Mouse (Mus musculus): ENCODE data around the gene Tmx1.

Tmx1 gene

GRCm38 (mm10) chr12:70452726-70453645, at the start of gene Tmx1:
Gene Tmx1 (plus strand): TSS chr12:70453095.
- in situ Hi-C loops (cut with MboI, MseI), result loop anchor here (10.0 kb wide), 1 partner anchor 582 kb away; no protein-coding TSS in a partner anchor

- in situ Hi-C loops (cut with MboI, MseI), result no loop called here
Observed at GRCm38 (mm10) chr12:70404327-70404726, 48.6 kb upstream of the Tmx1 start.

GRCm38 (mm10) chr12:70408396-70408795, 44.5 kb upstream of the Tmx1 start:
- in situ Hi-C loops (cut with MboI, MseI), result no loop called here

- in situ Hi-C loops (cut with MboI, MseI), result no loop called here
Observed at GRCm38 (mm10) chr12:70409600-70409999, 43.3 kb upstream of the Tmx1 start.

GRCm38 (mm10) chr12:70420216-70420615, 32.7 kb upstream of the Tmx1 start:
- in situ Hi-C loops (cut with MboI, MseI), result loop anchor here (10.0 kb wide), 1 partner anchor 55 kb away; no protein-coding TSS in a partner anchor

GRCm38 (mm10) chr12:70421028-70421427, 31.9 kb upstream of the Tmx1 start:
- in situ Hi-C loops (cut with MboI, MseI), result loop anchor here (10.0 kb wide), 1 partner anchor 56 kb away; no protein-coding TSS in a partner anchor

GRCm38 (mm10) chr12:70422322-70423118, 30.4 kb upstream of the Tmx1 start:
- in situ Hi-C loops (cut with MboI, MseI), result loop anchor here (10.0 kb wide), 1 partner anchor 58 kb away; no protein-coding TSS in a partner anchor

- in situ Hi-C loops (cut with MboI, MseI), result loop anchor here (10.0 kb wide), 1 partner anchor 63 kb away; no protein-coding TSS in a partner anchor
Observed at GRCm38 (mm10) chr12:70427885-70428284, 25.0 kb upstream of the Tmx1 start.

- in situ Hi-C loops (cut with MboI, MseI), result loop anchor here (10.0 kb wide), 1 partner anchor 65 kb away; no protein-coding TSS in a partner anchor
Observed at GRCm38 (mm10) chr12:70429637-70430036, 23.3 kb upstream of the Tmx1 start.

GRCm38 (mm10) chr12:70430307-70430950, 22.5 kb upstream of the Tmx1 start:
- in situ Hi-C loops (cut with MboI, MseI), result no loop called here

- in situ Hi-C loops (cut with MboI, MseI), result no loop called here
Observed at GRCm38 (mm10) chr12:70431428-70431827, 21.5 kb upstream of the Tmx1 start.

GRCm38 (mm10) chr12:70449961-70450360, 2.9 kb upstream of the Tmx1 start:
- in situ Hi-C loops (cut with MboI, MseI), result loop anchor here (10.0 kb wide), 1 partner anchor 585 kb away; no protein-coding TSS in a partner anchor

GRCm38 (mm10) chr12:70451533-70451932, 1.4 kb upstream of the Tmx1 start:
- in situ Hi-C loops (cut with MboI, MseI), result loop anchor here (10.0 kb wide), 1 partner anchor 583 kb away; no protein-coding TSS in a partner anchor

- in situ Hi-C loops (cut with MboI, MseI), result loop anchor here (10.0 kb wide), 1 partner anchor 583 kb away; no protein-coding TSS in a partner anchor
Observed at GRCm38 (mm10) chr12:70452143-70452542, 752 bp upstream of the Tmx1 start.

- in situ Hi-C loops (cut with MboI, MseI), result loop anchor here (10.0 kb wide), 1 partner anchor 580 kb away; no protein-coding TSS in a partner anchor
Observed at GRCm38 (mm10) chr12:70455226-70455625, 2.3 kb downstream of the Tmx1 start.

GRCm38 (mm10) chr12:70459546-70459945, 6.7 kb downstream of the Tmx1 start:
- in situ Hi-C loops (cut with MboI, MseI), result loop anchor here (10.0 kb wide), 1 partner anchor 575 kb away; no protein-coding TSS in a partner anchor

GRCm38 (mm10) chr12:70464016-70464415, 11.1 kb downstream of the Tmx1 start:
- in situ Hi-C loops (cut with MboI, MseI), result no loop called here

GRCm38 (mm10) chr12:70475336-70475735, 22.4 kb downstream of the Tmx1 start:
- in situ Hi-C loops (cut with MboI, MseI), result loop anchor here (10.0 kb wide), 2 partner anchors 659 to 689 kb away; partner anchors contain the start of genes 2700049A03Rik and Timm9

GRCm38 (mm10) chr12:70476884-70477576, 24.1 kb downstream of the Tmx1 start:
- in situ Hi-C loops (cut with MboI, MseI), result loop anchor here (10.0 kb wide), 2 partner anchors 658 to 688 kb away; partner anchors contain the start of genes 2700049A03Rik and Timm9

Measured in regulatory T cell (primary cell).